Mouse (Mus musculus) kidney, adult 18-20 months (tissue): ENCODE data around the gene Upk2.

Experiments used
- DNase-seq: peaks from one replicate; pipeline ENCODE4 v3.0.0; 2021

Gene Upk2

GRCm38 (mm10) chr9:44454891-44455220 lies at the start of gene Upk2:
Gene Upk2 (minus strand): TSS chr9:44454976.
- DNase-seq: no peak

- DNase-seq: peak; percentile 91
These were observed 47.2 kb upstream of the Upk2 start for GRCm38 (mm10) chr9:44502006-44502405.

GRCm38 (mm10) chr9:44501206-44501879 lies 46.6 kb upstream of the Upk2 start:
- DNase-seq: no peak

- peak; percentile 21 for DNase-seq
These were observed 45.9 kb upstream of the Upk2 start for GRCm38 (mm10) chr9:44500638-44501175.

- DNase-seq: peak; percentile 14
These were observed 45.4 kb upstream of the Upk2 start for GRCm38 (mm10) chr9:44500163-44500533.

GRCm38 (mm10) chr9:44499356-44500162 lies 44.8 kb upstream of the Upk2 start:
- DNase-seq: peak; percentile 35

- peak; percentile 82 for DNase-seq
These were observed 43.9 kb upstream of the Upk2 start for GRCm38 (mm10) chr9:44498421-44499355.

GRCm38 (mm10) chr9:44497624-44498377 lies 43.0 kb upstream of the Upk2 start:
- peak; percentile 54 for DNase-seq

- DNase-seq: no peak
These were observed 42.2 kb upstream of the Upk2 start for GRCm38 (mm10) chr9:44496803-44497461.

GRCm38 (mm10) chr9:44495810-44496344 lies 41.1 kb upstream of the Upk2 start:
- DNase-seq: no peak

- peak; percentile 18 for DNase-seq
These were observed 40.4 kb upstream of the Upk2 start for GRCm38 (mm10) chr9:44494863-44495809.

GRCm38 (mm10) chr9:44494261-44494862 lies 39.6 kb upstream of the Upk2 start:
- peak; percentile 44 for DNase-seq

GRCm38 (mm10) chr9:44492631-44493461 lies 38.1 kb upstream of the Upk2 start:
- DNase-seq: peak; percentile 10

GRCm38 (mm10) chr9:44491351-44491750 lies 36.6 kb upstream of the Upk2 start:
- DNase-seq: peak; percentile 51

GRCm38 (mm10) chr9:44490086-44490967 lies 35.6 kb upstream of the Upk2 start:
- peak; percentile 89 for DNase-seq

- peak; percentile 48 for DNase-seq
These were observed 34.9 kb upstream of the Upk2 start for GRCm38 (mm10) chr9:44489651-44490085.

- DNase-seq: peak; percentile 88
These were observed 34.1 kb upstream of the Upk2 start for GRCm38 (mm10) chr9:44488855-44489381.
